Mouse (Mus musculus): ENCODE measurements around the gene Sirt7. TPM values are rescaled to one million over a fixed set of nuclear protein-coding genes. Genes with fewer than 3 reads are reported as not detected.
"Not testable (repeated sequence)": the region's sequence is repeated elsewhere in the genome, so short reads cannot be mapped to it uniquely, and the experiment has no call there.

Sirt7 gene
- polyA plus RNA-seq, 1 experiment = 22.9 TPM

DNA sequence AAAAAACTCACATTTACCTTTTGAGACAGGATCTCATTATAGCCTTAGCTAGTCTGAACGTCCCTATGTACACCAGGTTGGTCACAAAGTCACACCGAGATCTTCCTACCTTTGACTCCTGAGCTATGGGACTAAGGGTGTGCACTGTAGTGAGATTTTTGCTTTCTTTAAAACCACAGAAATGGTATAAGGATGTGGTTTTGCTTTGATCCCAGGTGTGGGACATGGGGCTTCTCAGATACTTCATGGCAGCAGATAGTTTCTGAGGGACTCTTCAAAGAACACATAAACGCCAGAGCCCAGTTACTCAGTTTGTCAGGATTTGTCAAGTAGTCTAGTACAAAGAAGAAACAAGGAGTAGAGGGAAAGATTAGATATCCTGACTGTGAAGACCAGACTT is 24.3 kb downstream of the Sirt7 start:
- H3K4me1 ChIP-seq (ENCODE audit: control insufficient read depth) = peaks cover 80% of the 10 kb centered on the region

DNA sequence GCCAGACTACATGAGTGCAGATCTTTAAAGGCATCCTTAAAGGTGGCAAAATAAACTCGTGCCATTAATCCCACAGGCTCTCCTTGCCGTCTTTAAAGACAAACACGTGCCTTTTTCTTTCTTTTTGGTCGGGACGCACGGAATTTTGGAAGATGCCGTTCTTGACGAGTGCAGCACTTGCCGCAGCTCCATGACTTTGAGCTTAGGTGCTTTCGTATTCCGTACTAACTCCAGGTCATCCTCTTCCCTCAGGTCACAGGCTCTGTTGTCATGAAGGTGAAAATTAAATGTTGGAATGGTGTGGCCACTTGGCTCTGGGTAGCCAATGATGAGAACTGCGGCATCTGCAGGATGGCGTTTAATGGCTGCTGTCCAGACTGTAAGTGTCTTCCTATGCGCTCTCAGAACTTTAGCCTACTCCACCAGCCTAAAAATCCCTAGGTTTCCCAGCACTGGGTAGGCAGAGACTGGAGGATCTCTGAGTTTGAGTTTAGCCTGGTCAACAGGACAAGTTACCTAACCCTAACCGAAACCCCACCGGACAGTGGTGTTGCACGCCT is 26.0 kb downstream of the Sirt7 start:
- H3K4me3 ChIP-seq (replicated peaks) = peak overlapping the region; percentile 97
- peaks cover 75% of the 10 kb centered on the region for H3K36me3 ChIP-seq (ENCODE audit: control insufficient read depth)
- H3K27me3 ChIP-seq (ENCODE audit: control insufficient read depth) = no peaks in the 10 kb centered on the region
- peaks cover 82% of the 10 kb centered on the region for H3K4me1 ChIP-seq (ENCODE audit: control insufficient read depth)
- H3K9me3 ChIP-seq (ENCODE audit: control insufficient read depth, low read length) = no peaks in the 10 kb centered on the region
- TF ChIP-seq TAL1 (IDR thresholded peaks at IDR 0.05; ENCODE audit: low read length) = no peak

More for the DNA sequence above, 24.3 kb downstream of the Sirt7 start:
- H3K4me3 ChIP-seq (replicated peaks) = no peak overlapping the region
- no peak for TF ChIP-seq TAL1 (IDR thresholded peaks at IDR 0.05; ENCODE audit: low read length)
- TF ChIP-seq GATA1 (IDR thresholded peaks at IDR 0.05; ENCODE audit: low read length) = no peak
- no peaks in the 10 kb centered on the region for H3K9me3 ChIP-seq (ENCODE audit: control insufficient read depth, low read length)
- H3K36me3 ChIP-seq (ENCODE audit: control insufficient read depth) = peaks cover 75% of the 10 kb centered on the region
- H3K27me3 ChIP-seq (ENCODE audit: control insufficient read depth) = no peaks in the 10 kb centered on the region

DNA sequence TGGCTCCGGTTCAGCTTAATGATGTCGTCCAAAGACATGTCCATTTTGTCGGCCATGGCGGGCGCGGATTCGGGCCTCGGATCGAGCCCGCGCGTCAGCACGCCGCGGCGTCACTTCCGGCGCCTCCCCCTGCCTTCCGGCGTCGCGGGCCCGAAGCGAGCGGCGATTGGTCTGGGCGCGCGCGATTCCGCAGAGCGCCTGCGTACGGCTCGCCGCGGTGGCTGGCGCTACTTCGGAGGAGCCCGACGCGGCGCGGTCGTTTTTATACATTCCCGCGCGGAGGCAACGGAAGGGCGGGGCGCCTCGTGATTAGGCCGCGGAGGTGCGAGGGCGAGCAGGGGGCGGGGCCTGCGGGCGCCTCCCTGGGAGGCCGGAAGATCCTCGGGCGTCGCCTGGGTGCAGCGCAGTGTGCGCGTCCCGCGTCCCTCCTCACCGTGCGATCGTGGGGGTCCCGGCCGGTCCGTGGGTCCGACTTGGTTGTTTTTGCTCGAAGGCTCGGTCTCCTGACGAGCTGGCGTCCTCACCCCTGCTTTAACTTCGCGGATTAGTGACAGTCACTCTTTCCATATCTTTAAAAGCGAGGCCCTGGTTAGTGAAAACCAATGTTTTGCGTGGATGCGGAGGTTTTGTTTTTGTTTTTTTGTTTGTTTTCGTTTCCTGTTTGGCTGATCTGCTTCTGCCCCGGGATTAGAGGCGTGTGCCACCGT is 26.6 kb downstream of the Sirt7 start, which contains the start of the genes Alyref and Anapc11:
Gene Alyref (minus strand): TSS at position 83 of the 707 bp plus-strand sequence.
Gene Anapc11 (plus strand): TSS at position 139 of the 707 bp plus-strand sequence.
- Histone ChIP-seq H3K9me3 (ENCODE audit: control insufficient read depth, low read length) (no peaks in the 10 kb centered on the region), H3K27me3 (ENCODE audit: control insufficient read depth) (no peaks in the 10 kb centered on the region), H3K4me1 (ENCODE audit: control insufficient read depth) (peaks cover 79% of the 10 kb centered on the region), H3K4me3 (replicated peaks) (peak within 1 kb of the TSS; percentile 97), H3K36me3 (ENCODE audit: control insufficient read depth) (peaks cover 76% of the 10 kb centered on the region)
- no peak for TF ChIP-seq TAL1 (IDR thresholded peaks at IDR 0.05; ENCODE audit: low read length)
- no peak for TF ChIP-seq GATA1 (IDR thresholded peaks at IDR 0.05; ENCODE audit: low read length)

DNA sequence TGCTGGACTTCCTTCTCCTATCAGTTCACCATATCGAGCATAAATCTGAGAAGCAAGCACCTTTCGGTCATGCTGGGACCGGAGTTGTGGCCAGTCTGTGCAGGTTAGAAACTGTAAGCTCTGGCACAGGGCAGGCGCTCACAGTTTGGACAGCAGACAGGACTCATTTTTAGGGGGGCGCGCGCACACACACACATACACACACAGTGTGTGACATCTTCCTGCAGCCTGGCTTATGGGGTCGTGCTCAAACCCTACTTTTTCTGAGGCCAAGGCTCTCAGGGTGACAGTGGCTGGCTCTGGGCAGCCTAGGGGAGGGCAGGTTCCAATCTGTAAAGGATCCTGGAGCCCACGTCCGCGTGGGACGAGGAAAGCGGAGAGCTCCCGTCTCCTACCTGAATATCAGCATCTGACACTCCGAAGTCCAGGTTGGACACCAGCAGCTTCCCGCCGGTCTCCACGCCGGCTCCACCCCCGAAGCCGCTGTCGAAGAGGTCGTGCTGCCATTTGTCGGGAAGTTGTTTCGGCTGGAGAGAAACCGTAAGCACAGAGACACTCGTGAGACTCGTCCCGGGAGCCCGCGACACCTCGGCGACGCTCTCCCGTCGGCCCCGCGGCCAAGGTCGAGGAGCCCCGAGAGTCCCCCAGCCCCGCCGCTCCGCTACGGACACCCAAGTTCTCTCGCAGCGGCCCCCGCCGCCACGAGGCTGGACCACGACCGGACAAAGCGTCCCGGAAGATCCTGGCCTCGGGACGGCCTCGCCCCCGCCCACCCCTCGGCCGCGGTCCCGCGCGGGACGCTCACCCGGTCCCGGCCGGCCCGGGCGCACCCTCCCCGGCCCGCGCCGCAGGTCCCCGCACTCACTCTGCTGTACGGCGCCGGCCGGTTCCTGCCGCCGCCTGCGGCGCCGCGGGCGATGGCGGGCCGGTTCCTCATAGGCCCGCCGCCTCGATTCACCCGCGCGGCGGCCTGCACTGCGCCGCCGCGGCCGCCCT is 27.5 kb downstream of the Sirt7 start:
- H3K9me3 ChIP-seq (ENCODE audit: control insufficient read depth, low read length) = no peaks in the 10 kb centered on the region
- H3K4me1 ChIP-seq (ENCODE audit: control insufficient read depth) = peaks cover 73% of the 10 kb centered on the region
- peaks cover 77% of the 10 kb centered on the region for H3K36me3 ChIP-seq (ENCODE audit: control insufficient read depth)
- H3K27me3 ChIP-seq (ENCODE audit: control insufficient read depth) = no peaks in the 10 kb centered on the region
- TF ChIP-seq TAL1 (IDR thresholded peaks at IDR 0.05; ENCODE audit: low read length) (no peak), GATA1 (IDR thresholded peaks at IDR 0.05; ENCODE audit: low read length) (no peak)
- peak overlapping the region; percentile 97 for H3K4me3 ChIP-seq (replicated peaks)

DNA sequence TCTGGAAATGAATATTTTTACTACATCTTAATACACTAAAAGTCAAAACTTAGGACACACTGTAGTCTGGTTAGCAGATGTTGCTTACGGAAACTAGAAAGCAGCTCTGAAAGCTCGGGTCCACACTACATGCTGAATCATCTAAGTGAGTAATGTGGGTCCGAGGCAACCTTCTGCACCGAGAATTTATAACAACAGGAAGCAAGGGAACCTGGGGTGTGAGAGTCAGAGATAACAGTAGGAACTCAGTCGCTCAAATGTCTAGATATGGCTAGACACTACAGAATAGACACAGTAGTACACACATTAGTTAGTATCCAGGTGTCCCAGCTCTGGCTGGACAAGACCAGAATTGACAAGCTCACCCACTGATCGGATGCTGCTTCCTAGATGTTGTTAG is 36.5 kb downstream of the Sirt7 start:
- Histone ChIP-seq H3K9me3 (ENCODE audit: control insufficient read depth, low read length) (peaks cover 3% of the 10 kb centered on the region; the same call in 1 of the 2 replicates), H3K4me1 (ENCODE audit: control insufficient read depth) (peaks cover 30% of the 10 kb centered on the region), H3K36me3 (ENCODE audit: control insufficient read depth) (peaks cover 94% of the 10 kb centered on the region), H3K27me3 (ENCODE audit: control insufficient read depth) (no peaks in the 10 kb centered on the region), H3K4me3 (replicated peaks) (no peak overlapping the region)
- TF ChIP-seq GATA1 (IDR thresholded peaks at IDR 0.05; ENCODE audit: low read length) = no peak
- no peak for TF ChIP-seq TAL1 (IDR thresholded peaks at IDR 0.05; ENCODE audit: low read length)

DNA sequence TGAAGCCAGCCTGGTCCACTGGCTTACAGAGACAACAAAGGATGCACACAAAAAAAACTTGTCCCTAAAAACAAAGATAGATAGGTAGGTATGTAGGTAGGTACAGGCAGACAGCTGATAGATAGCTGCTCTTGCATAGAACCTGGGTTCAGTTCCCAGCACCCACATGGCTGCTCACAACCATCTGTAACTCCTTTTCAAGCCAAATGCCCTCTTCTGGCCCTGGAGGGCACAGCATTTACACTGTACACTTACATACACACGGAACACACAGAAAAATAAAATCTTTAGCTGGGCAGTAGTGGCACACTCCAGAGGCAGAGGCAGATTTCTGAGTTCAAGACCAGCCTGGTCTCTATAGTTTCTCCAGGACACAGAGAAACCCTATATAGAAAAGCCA is 41.1 kb downstream of the Sirt7 start:
- no peak for TF ChIP-seq TAL1 (IDR thresholded peaks at IDR 0.05; ENCODE audit: low read length)
- TF ChIP-seq GATA1 (IDR thresholded peaks at IDR 0.05; ENCODE audit: low read length) = no peak
- peaks cover 64% of the 10 kb centered on the region for H3K36me3 ChIP-seq (ENCODE audit: control insufficient read depth)
- H3K27me3 ChIP-seq (ENCODE audit: control insufficient read depth) = no peaks in the 10 kb centered on the region
- H3K9me3 ChIP-seq (ENCODE audit: control insufficient read depth, low read length) = peaks cover 3% of the 10 kb centered on the region; the same call in 1 of the 2 replicates
- H3K4me3 ChIP-seq (replicated peaks) = no peak overlapping the region
- peaks cover 40% of the 10 kb centered on the region for H3K4me1 ChIP-seq (ENCODE audit: control insufficient read depth)

DNA sequence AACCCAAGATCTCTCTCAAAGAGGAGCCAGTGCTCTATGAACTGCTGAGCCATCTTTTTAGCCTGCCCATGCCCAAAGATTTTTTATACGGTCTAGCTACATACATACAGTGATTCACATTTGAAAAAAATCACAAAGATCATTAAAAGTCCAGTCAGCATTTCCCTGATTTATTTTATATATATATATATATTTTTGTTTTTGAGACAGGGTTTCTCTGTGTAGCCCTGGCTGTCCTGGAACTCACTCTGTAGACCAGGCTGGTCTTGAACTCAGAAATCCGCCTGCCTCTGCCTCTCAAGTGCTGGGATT is 42.1 kb downstream of the Sirt7 start:
- not testable (repeated sequence) for H3K4me3 ChIP-seq (replicated peaks); H3K27me3 ChIP-seq (ENCODE audit: control insufficient read depth); H3K9me3 ChIP-seq (ENCODE audit: control insufficient read depth, low read length)
- Histone ChIP-seq H3K4me1 (ENCODE audit: control insufficient read depth) (peaks cover 45% of the 10 kb centered on the region), H3K36me3 (ENCODE audit: control insufficient read depth) (peaks cover 64% of the 10 kb centered on the region)

DNA sequence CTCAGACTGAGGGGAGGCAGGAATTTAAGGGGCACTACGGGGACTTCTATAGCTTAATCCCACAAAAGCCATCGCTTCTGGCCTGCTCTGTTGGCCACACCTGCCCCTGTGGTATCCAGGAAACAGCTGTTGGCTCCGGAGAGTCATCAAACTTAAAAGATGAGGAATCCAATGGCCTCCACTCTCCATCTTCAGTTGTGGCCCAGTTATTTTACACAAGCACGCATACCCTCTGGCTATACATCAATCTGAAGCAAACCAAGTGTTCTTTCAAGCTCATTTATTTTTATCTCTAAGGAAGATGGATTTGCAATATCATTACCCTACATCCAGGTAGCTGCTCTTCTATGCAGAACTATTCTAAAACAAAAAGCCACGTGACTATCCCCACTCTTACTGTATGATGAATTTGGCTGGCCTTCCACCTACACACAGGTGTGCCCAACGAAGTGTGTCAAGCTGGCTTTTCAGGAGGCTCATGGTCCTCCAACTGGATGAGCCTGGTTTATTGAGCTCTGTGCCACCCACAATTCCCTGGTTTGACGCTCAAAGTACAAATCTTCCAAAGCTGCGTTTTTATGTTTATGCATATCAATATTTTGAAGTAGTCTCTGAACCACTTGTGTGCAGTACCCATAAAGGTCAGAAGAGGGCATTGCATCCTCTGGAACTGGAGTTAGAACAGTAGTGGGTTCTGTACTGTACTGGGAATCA is 42.6 kb downstream of the Sirt7 start:
- TF ChIP-seq GATA1 (IDR thresholded peaks at IDR 0.05; ENCODE audit: low read length) (no peak), TAL1 (IDR thresholded peaks at IDR 0.05; ENCODE audit: low read length) (no peak)
- H3K36me3 ChIP-seq (ENCODE audit: control insufficient read depth) = peaks cover 64% of the 10 kb centered on the region

More for the DNA sequence above, 42.6 kb downstream of the Sirt7 start:
- Histone ChIP-seq H3K4me3 (replicated peaks) (peak overlapping the region; percentile 90), H3K9me3 (ENCODE audit: control insufficient read depth, low read length) (peaks cover 3% of the 10 kb centered on the region; the same call in 1 of the 2 replicates), H3K27me3 (ENCODE audit: control insufficient read depth) (no peaks in the 10 kb centered on the region), H3K4me1 (ENCODE audit: control insufficient read depth) (peaks cover 46% of the 10 kb centered on the region)

Data from erythroblast, embryonic 14.5 days (primary cell).